Mouse (Mus musculus): Measurements from ENCODE around the gene Cxcl1. TPM values are rescaled to one million over a fixed set of nuclear protein-coding genes. Genes with fewer than 3 reads are reported as not detected.

Gene Cxcl1
- total RNA-seq, 2 experiments from 2014 or later = 1.1 to 1.3 TPM

Other genes with a start within 250 kb of the Cxcl1 start
- gene Cxcl5, start 131.9 kb upstream of the Cxcl1 start, total RNA-seq (2021) = under 1 TPM; 0.23 to 0.27 TPM
- not detected for gene Ppbp, start 122.7 kb upstream of the Cxcl1 start, total RNA-seq (2021)
- 1 to 10 TPM; 5.6 to 7.1 TPM for gene Pf4, start 118.8 kb upstream of the Cxcl1 start, total RNA-seq (2021)
- gene Cxcl3, start 105.1 kb upstream of the Cxcl1 start, total RNA-seq (2021) = not detected
- not detected for gene Cxcl15, start 96.7 kb upstream of the Cxcl1 start, total RNA-seq (2021)
- not detected for gene Cxcl2, start 12.6 kb downstream of the Cxcl1 start, total RNA-seq (2021)
- gene Mthfd2l, start 39.9 kb downstream of the Cxcl1 start, total RNA-seq (2021) = 10 to 100 TPM; 17.7 to 20.9 TPM
- under 1 TPM in 1 of 2 experiments, not detected in 1; 0.33 TPM for gene Epgn, start 136.2 kb downstream of the Cxcl1 start, total RNA-seq (2021)
- not detected for gene Ereg, start 183.4 kb downstream of the Cxcl1 start, total RNA-seq (2021)
- gene Areg, start 248.4 kb downstream of the Cxcl1 start, total RNA-seq (2021) = under 1 TPM in 1 of 2 experiments, not detected in 1; 0.27 TPM